Mouse (Mus musculus) lung, embryonic 14.5 days (tissue): ENCODE measurements around the gene Otud7b. TPM values are rescaled to one million over a fixed set of nuclear protein-coding genes. Genes with fewer than 3 reads are reported as not detected.

Experiments
- ATAC-seq: fragments of 200-750 bp; cut with Nextera tagmentation; 2 replicates; pipeline ENCODE4 v1.8.0; 2017; ENCODE audit warnings: mild to moderate bottlenecking, moderate TSS enrichment, moderate library complexity; ENCODE audit not compliant: insufficient read depth
- DNase-seq: peaks from one replicate; pipeline ENCODE4 v3.0.0-alpha.2; 2015
- H3K27ac ChIP-seq: fragments of 300-500 bp; sonication (generic); 2 replicates; pipeline ENCODE4 v1.5.1; 2014; ENCODE audit warnings: low read depth, mild to moderate bottlenecking, moderate library complexity
- H3K27me3 ChIP-seq: fragments of 300-500 bp; sonication (generic); 2 replicates; pipeline ENCODE4 v1.6.1; 2014; ENCODE audit warnings: low read length, control low read depth; ENCODE audit not compliant: insufficient read depth
- H3K36me3 ChIP-seq: fragments of 300-500 bp; sonication (generic); 2 replicates; pipeline ENCODE4 v1.6.1; 2014; ENCODE audit warnings: control low read depth; ENCODE audit not compliant: insufficient read depth
- H3K4me1 ChIP-seq: fragments of 300-500 bp; sonication (generic); 2 replicates; pipeline ENCODE4 v1.6.1; 2014; ENCODE audit warnings: antibody characterized with exemption, control low read depth; ENCODE audit not compliant: insufficient read depth
- H3K4me2 ChIP-seq: fragments of 300-500 bp; sonication (generic); 2 replicates; pipeline ENCODE4 v1.6.1; 2014; ENCODE audit warnings: mild to moderate bottlenecking
- H3K4me3 ChIP-seq: fragments of 300-500 bp; sonication (generic); 2 replicates; pipeline ENCODE4 v1.5.1; 2014; ENCODE audit warnings: low read depth, low read length
- H3K9ac ChIP-seq: fragments of 300-500 bp; sonication (generic); 2 replicates; pipeline ENCODE4 v1.6.1; 2014
- H3K9me3 ChIP-seq: fragments of 300-500 bp; sonication (generic); 2 replicates; pipeline ENCODE4 v1.6.1; 2016; ENCODE audit warnings: low read depth, low read length, control low read depth
- CTCF ChIP-seq: IDR thresholded peaks from 2 replicates; pipeline ENCODE4 v1.5.1; 2016; ENCODE audit warnings: antibody characterized with exemption, low read depth
- WGBS: fragments of 180-500 bp; shearing (Covaris S2); extraction: QIAGEN DNeasy Blood & Tissue Kit; methylation state at CpG from one replicate; pipeline ENCODE4 v1.1.7; 2014; 5-methylcytosine and 5-hydroxymethylcytosine counted together
- polyA plus RNA-seq: library from polyadenylated mRNA; unstranded; fragments of >200 nt; fragmentation: Nextera tagmentation; extraction: Ambion mirVana; gene quantifications from 2 replicates; pipeline ENCODE4 v1.2.1, GENCODE M21; 2014

Gene Otud7b
- polyA plus RNA-seq, 1 experiment from 2014 or later, result 18.9 TPM

DNA sequence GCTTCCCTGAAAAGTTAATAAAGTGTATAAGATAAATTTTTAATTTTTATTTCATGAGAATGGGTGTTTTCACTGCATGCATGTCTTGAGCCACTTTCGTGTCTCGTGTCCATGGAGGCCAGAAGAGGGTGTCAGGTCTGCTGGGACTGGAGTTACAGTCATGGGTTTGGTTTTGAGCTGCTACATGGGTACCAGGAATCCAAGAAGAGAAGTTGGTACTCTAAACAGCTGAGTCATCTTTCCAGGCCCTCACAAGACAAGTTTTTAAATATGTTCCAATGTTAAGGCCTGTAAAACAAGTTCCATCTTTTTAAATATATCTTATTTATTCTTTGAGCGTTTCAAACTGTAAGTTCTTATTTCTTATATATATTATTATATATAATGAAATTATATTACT, 40.1 kb upstream of the Otud7b start:
- 84% methylated on average over 3 of the region's 3 CpGs for WGBS
- Histone ChIP-seq H3K36me3 (no peaks in the 10 kb centered on the region), H3K9ac (no peak overlapping the region), H3K27ac (no peak overlapping the region), H3K27me3 (no peaks in the 10 kb centered on the region), H3K4me1 (no peaks in the 10 kb centered on the region), H3K4me2 (no peak overlapping the region), H3K4me3 (no peak overlapping the region), H3K9me3 (no peaks in the 10 kb centered on the region)
- no peak for ATAC-seq
- TF ChIP-seq CTCF, result no peak
- DNase-seq, result no peak

DNA sequence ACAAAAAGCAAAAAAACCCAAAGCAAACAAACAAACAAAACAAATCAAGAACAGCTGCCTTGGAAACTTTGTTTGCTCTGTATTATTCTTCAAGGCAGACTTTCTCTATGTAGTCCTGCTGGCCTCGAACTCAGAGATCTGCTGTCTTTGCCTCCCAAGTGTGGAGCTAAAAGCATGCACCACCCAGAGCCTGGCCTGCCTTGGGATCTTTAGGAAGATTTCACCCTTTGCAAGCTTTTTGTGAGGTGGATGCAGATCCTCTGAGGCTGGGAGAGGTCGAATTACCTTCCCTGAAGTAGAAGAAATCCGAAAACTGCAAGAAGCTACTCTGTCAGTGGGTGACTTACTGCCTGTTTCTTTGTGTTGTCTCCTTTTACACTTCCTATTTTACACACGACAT, 39.2 kb upstream of the Otud7b start:
- no peak overlapping the region for H3K4me3 ChIP-seq
- H3K4me1 ChIP-seq, result no peaks in the 10 kb centered on the region
- no peaks in the 10 kb centered on the region for H3K27me3 ChIP-seq
- no peak for TF ChIP-seq CTCF
- no peak overlapping the region; the same call in 1 of the 2 replicates for H3K4me2 ChIP-seq
- WGBS, result 30% methylated on average over 4 of the region's 4 CpGs
- no peak overlapping the region for H3K9ac ChIP-seq
- ATAC-seq (no peak), DNase-seq (no peak)
- no peak overlapping the region for H3K27ac ChIP-seq
- H3K9me3 ChIP-seq, result no peaks in the 10 kb centered on the region
- H3K36me3 ChIP-seq, result no peaks in the 10 kb centered on the region

- peak overlapping the region; percentile 51 for H3K4me2 ChIP-seq
- TF ChIP-seq CTCF, result peak; percentile 68
- H3K9me3 ChIP-seq, result no peaks in the 10 kb centered on the region
- no peaks in the 10 kb centered on the region for H3K27me3 ChIP-seq
- no peak overlapping the region for H3K9ac ChIP-seq
- WGBS, result 28% methylated on average over 20 of the region's 20 CpGs
- ATAC-seq (peak; percentile 60), DNase-seq (peak; percentile 92)
- H3K27ac ChIP-seq, result no peak overlapping the region
- no peaks in the 10 kb centered on the region for H3K36me3 ChIP-seq
- H3K4me3 ChIP-seq, result peak overlapping the region; percentile 21; the same call in 1 of the 2 replicates
- no peaks in the 10 kb centered on the region for H3K4me1 ChIP-seq
These were observed 38.5 kb upstream of the Otud7b start for GRCm38 (mm10) chr3:96065754-96066375.

GRCm38 (mm10) chr3:96066741-96067140, 37.6 kb upstream of the Otud7b start:
- Histone ChIP-seq H3K9me3 (no peaks in the 10 kb centered on the region), H3K4me1 (no peaks in the 10 kb centered on the region), H3K4me3 (no peak overlapping the region), H3K27me3 (no peaks in the 10 kb centered on the region), H3K4me2 (no peak overlapping the region), H3K27ac (no peak overlapping the region), H3K9ac (no peak overlapping the region), H3K36me3 (no peaks in the 10 kb centered on the region)
- DNase-seq (no peak), ATAC-seq (no peak)
- no peak for TF ChIP-seq CTCF
- 86% methylated on average over 5 of the region's 5 CpGs for WGBS

GRCm38 (mm10) chr3:96069046-96069445, 35.3 kb upstream of the Otud7b start:
- WGBS, result 93% methylated on average over 6 of the region's 6 CpGs

GRCm38 (mm10) chr3:96069542-96069941, 34.8 kb upstream of the Otud7b start:
- H3K4me3 ChIP-seq, result no peak overlapping the region
- no peaks in the 10 kb centered on the region for H3K27me3 ChIP-seq
- ATAC-seq (no peak), DNase-seq (no peak)
- no peak overlapping the region for H3K9ac ChIP-seq
- H3K4me2 ChIP-seq, result no peak overlapping the region
- no peak overlapping the region for H3K27ac ChIP-seq
- peak; percentile 16; the same call in 1 of the 2 replicates for TF ChIP-seq CTCF
- H3K4me1 ChIP-seq, result no peaks in the 10 kb centered on the region
- no peaks in the 10 kb centered on the region for H3K36me3 ChIP-seq
- no peaks in the 10 kb centered on the region for H3K9me3 ChIP-seq
- 37% methylated on average over 1 of the region's 1 CpGs for WGBS

More at GRCm38 (mm10) chr3:96069046-96069445, 35.3 kb upstream of the Otud7b start:
- no peak for DNase-seq
- ATAC-seq, result no peak
- H3K9ac ChIP-seq, result no peak overlapping the region
- no peaks in the 10 kb centered on the region for H3K9me3 ChIP-seq
- H3K4me2 ChIP-seq, result no peak overlapping the region
- H3K36me3 ChIP-seq, result no peaks in the 10 kb centered on the region
- no peaks in the 10 kb centered on the region for H3K4me1 ChIP-seq
- H3K27ac ChIP-seq, result no peak overlapping the region
- no peak for TF ChIP-seq CTCF
- H3K27me3 ChIP-seq, result no peaks in the 10 kb centered on the region
- no peak overlapping the region for H3K4me3 ChIP-seq

- no peaks in the 10 kb centered on the region for H3K4me1 ChIP-seq
- ATAC-seq (no peak), DNase-seq (no peak)
- H3K9me3 ChIP-seq, result no peaks in the 10 kb centered on the region
- no peaks in the 10 kb centered on the region for H3K27me3 ChIP-seq
- no peak for TF ChIP-seq CTCF
- H3K4me2 ChIP-seq, result no peak overlapping the region
- WGBS, result 72% methylated on average over 4 of the region's 4 CpGs
- H3K4me3 ChIP-seq, result no peak overlapping the region
- H3K36me3 ChIP-seq, result no peaks in the 10 kb centered on the region
- H3K9ac ChIP-seq, result no peak overlapping the region
- no peak overlapping the region for H3K27ac ChIP-seq
These were observed 34.1 kb upstream of the Otud7b start for GRCm38 (mm10) chr3:96070241-96070640.
